Mouse (Mus musculus): ENCODE measurements around the gene Ccdc190.
A peak's percentile ranks its signal among the peaks of the same experiment; 100 is the strongest.

Ccdc190 gene

GRCm38 (mm10) chr1:169928454-169928971 is at the start of gene Ccdc190:
TSS of gene Ccdc190 (plus strand) at chr1:169928648.
- no peak for DNase-seq (ENCODE audit: low spot score in 2 of 2)

- DNase-seq (ENCODE audit: low spot score in 2 of 2): no peak
These were observed 49.4 kb upstream of the Ccdc190 start for GRCm38 (mm10) chr1:169879060-169879459.

GRCm38 (mm10) chr1:169880181-169880580 is 48.3 kb upstream of the Ccdc190 start:
- no peak for DNase-seq (ENCODE audit: low spot score in 2 of 2)

GRCm38 (mm10) chr1:169883081-169883565 is 45.3 kb upstream of the Ccdc190 start:
- peak in 1 of 2 experiments; percentile 48 for DNase-seq (ENCODE audit: low spot score in 2 of 2)

- no peak for DNase-seq (ENCODE audit: low spot score in 2 of 2)
These were observed 39.2 kb upstream of the Ccdc190 start for GRCm38 (mm10) chr1:169889250-169889649.

GRCm38 (mm10) chr1:169893976-169894375 is 34.5 kb upstream of the Ccdc190 start:
- DNase-seq (ENCODE audit: low spot score in 2 of 2): no peak

- no peak for DNase-seq (ENCODE audit: low spot score in 2 of 2)
These were observed 32.8 kb upstream of the Ccdc190 start for GRCm38 (mm10) chr1:169895686-169896085.

- no peak for DNase-seq (ENCODE audit: low spot score in 2 of 2)
These were observed 30.5 kb upstream of the Ccdc190 start for GRCm38 (mm10) chr1:169897916-169898315.

GRCm38 (mm10) chr1:169898607-169899006 is 29.8 kb upstream of the Ccdc190 start:
- DNase-seq (ENCODE audit: low spot score in 2 of 2): no peak

GRCm38 (mm10) chr1:169900771-169901336 is 27.6 kb upstream of the Ccdc190 start:
- DNase-seq (ENCODE audit: low spot score in 2 of 2): no peak

- no peak for DNase-seq (ENCODE audit: low spot score in 2 of 2)
These were observed 19.3 kb upstream of the Ccdc190 start for GRCm38 (mm10) chr1:169909163-169909562.

GRCm38 (mm10) chr1:169909659-169910058 is 18.8 kb upstream of the Ccdc190 start:
- DNase-seq (ENCODE audit: low spot score in 2 of 2): no peak

- no peak for DNase-seq (ENCODE audit: low spot score in 2 of 2)
These were observed 17.7 kb upstream of the Ccdc190 start for GRCm38 (mm10) chr1:169910751-169911150.

- no peak for DNase-seq (ENCODE audit: low spot score in 2 of 2)
These were observed 16.9 kb upstream of the Ccdc190 start for GRCm38 (mm10) chr1:169911526-169911925.

- no peak for DNase-seq (ENCODE audit: low spot score in 2 of 2)
These were observed 11.8 kb upstream of the Ccdc190 start for GRCm38 (mm10) chr1:169916659-169917058.

- DNase-seq (ENCODE audit: low spot score in 2 of 2): no peak
These were observed 11.2 kb upstream of the Ccdc190 start for GRCm38 (mm10) chr1:169917115-169917796.

GRCm38 (mm10) chr1:169917998-169918397 is 10.4 kb upstream of the Ccdc190 start:
- peak; percentile 75 to 78 for DNase-seq (ENCODE audit: low spot score in 2 of 2)

GRCm38 (mm10) chr1:169919211-169919610 is 9.2 kb upstream of the Ccdc190 start:
- peak; percentile 87 to 90 for DNase-seq (ENCODE audit: low spot score in 2 of 2)

GRCm38 (mm10) chr1:169921710-169922211 is 6.7 kb upstream of the Ccdc190 start:
- peak in 1 of 2 experiments; percentile 63 for DNase-seq (ENCODE audit: low spot score in 2 of 2)

- DNase-seq (ENCODE audit: low spot score in 2 of 2): no peak
These were observed 3.9 kb upstream of the Ccdc190 start for GRCm38 (mm10) chr1:169924567-169924966.

GRCm38 (mm10) chr1:169927753-169928369 is 587 bp upstream of the Ccdc190 start:
- no peak for DNase-seq (ENCODE audit: low spot score in 2 of 2)

- no peak for DNase-seq (ENCODE audit: low spot score in 2 of 2)
These were observed 3.2 kb downstream of the Ccdc190 start for GRCm38 (mm10) chr1:169931698-169932097.
